Comparison of ENCODE assay signal across 8 mouse cellular contexts in genomic region chr7:135488214-135488810, GRCm38 (mm10). TPM values are rescaled to one million over a fixed set of nuclear protein-coding genes. Genes with fewer than 3 reads are reported as not detected.
DNase-seq lines count a peak whose midpoint lies in the region; ATAC-seq and TF ChIP-seq lines count a peak whose summit lies in the region.

No protein-coding gene starts in this region.

- H3K27ac ChIP-seq in cerebellum, adult 2 months (ENCODE audit: insufficient read depth, low read length), result no peak overlapping the region
- H3K27ac ChIP-seq in liver, embryonic 11.5 days (ENCODE audit: low read depth, low read length), result no peak overlapping the region
- no peak overlapping the region for H3K27ac ChIP-seq in liver, embryonic 12.5 days
- no peak overlapping the region for H3K27ac ChIP-seq in olfactory bulb, adult 2 months (ENCODE audit: insufficient read depth, low read depth, low read length)

- intact Hi-C loops in left cerebral cortex, postnatal 25 days (cut with DNase I), result loop anchor here (2.0 to 10.0 kb wide), 4 partner anchors 142 to 1816 kb away; no protein-coding TSS in a partner anchor

- ATAC-seq in cerebellum, adult (ENCODE audit: insufficient number of reproducible peaks, low FRiP score, low TSS enrichment), result no peak
- 0 out of 2 replicates have a peak, but pooled peaks have one; percentile 29 for ATAC-seq in liver, embryonic 11.5 days (replicated peaks; ENCODE audit: low FRiP score)
- ATAC-seq in liver, embryonic 12.5 days, result no peak

- H3K4me1 ChIP-seq in cerebellum, adult 2 months (ENCODE audit: control insufficient read depth, insufficient read depth, low read length), result peaks cover 14% of the 10 kb centered on the region
- H3K4me1 ChIP-seq in liver, embryonic 11.5 days (replicated peaks; ENCODE audit: control insufficient read depth, insufficient read depth, low read length), result no peaks in the 10 kb centered on the region
- no peaks in the 10 kb centered on the region for H3K4me1 ChIP-seq in liver, embryonic 12.5 days
- H3K4me1 ChIP-seq in olfactory bulb, adult 2 months (ENCODE audit: control insufficient read depth, insufficient read depth, low read length), result peaks cover 6% of the 10 kb centered on the region

- peak in 1 of 2 experiments; percentile 20 for DNase-seq in cerebellum, adult 2 months
- no peak for DNase-seq in liver, embryonic 11.5 days (ENCODE audit: low spot score)
- peak; percentile 21 for DNase-seq in c-Kit-positive CD71-positive TER-119-positive erythroid progenitor cells, embryonic 14.5 days (ENCODE audit: low spot score)
- no peak for DNase-seq in layer of hippocampus, adult 9-10 months (ENCODE audit: low spot score)
- no peak for DNase-seq in left cerebral cortex, postnatal 25 days (ENCODE audit: low spot score in 2 of 2)

- no peaks in the 10 kb centered on the region for H3K36me3 ChIP-seq in liver, embryonic 11.5 days (ENCODE audit: control insufficient read depth, insufficient read depth, low read length)
- no peaks in the 10 kb centered on the region for H3K36me3 ChIP-seq in liver, embryonic 12.5 days

- TF ChIP-seq POLR2A in cerebellum, adult 2 months (IDR thresholded peaks at IDR 0.05; ENCODE audit: borderline replicate concordance, insufficient read depth, low read length), result no peak
- TF ChIP-seq POLR2A in olfactory bulb, adult 2 months (IDR thresholded peaks at IDR 0.05; ENCODE audit: insufficient read depth, low read depth, low read length), result no peak

- TF ChIP-seq CTCF in cerebellum, adult 2 months (IDR thresholded peaks at IDR 0.05; ENCODE audit: borderline replicate concordance, insufficient read depth, low read depth, low read length), result peak; percentile 43; the same call in 1 of the 2 replicates
- TF ChIP-seq CTCF in olfactory bulb, adult 2 months (IDR thresholded peaks at IDR 0.05; ENCODE audit: insufficient read depth, low read depth, low read length), result peak; percentile 41; the same call in 1 of the 2 replicates

- H3K4me3 ChIP-seq in cerebellum, adult 2 months (replicated peaks; ENCODE audit: insufficient read depth, low read depth, low read length), result no peak overlapping the region
- H3K4me3 ChIP-seq in liver, embryonic 11.5 days (ENCODE audit: low read depth, low read length), result no peak overlapping the region
- H3K4me3 ChIP-seq in liver, embryonic 12.5 days, result no peak overlapping the region
- no peak overlapping the region for H3K4me3 ChIP-seq in olfactory bulb, adult 2 months (ENCODE audit: insufficient read depth, low read depth, low read length)

- H3K4me2 ChIP-seq in liver, embryonic 11.5 days, result no peak overlapping the region
- H3K4me2 ChIP-seq in liver, embryonic 12.5 days, result no peak overlapping the region

- H3K9ac ChIP-seq in liver, embryonic 11.5 days (ENCODE audit: low read depth, low read length), result no peak overlapping the region
- H3K9ac ChIP-seq in liver, embryonic 12.5 days, result no peak overlapping the region

- 76% methylated on average over 6 of the region's 6 CpGs for WGBS in cerebellum, adult 2 months
- 57% methylated on average over 6 of the region's 6 CpGs for WGBS in liver, embryonic 11.5 days
- 53% methylated on average over 6 of the region's 6 CpGs for WGBS in liver, embryonic 12.5 days (ENCODE audit: insufficient replicate concordance)
- WGBS in olfactory bulb, adult 2 months, result 73% methylated on average over 6 of the region's 6 CpGs

- no peaks in the 10 kb centered on the region for H3K9me3 ChIP-seq in liver, embryonic 11.5 days (ENCODE audit: control insufficient read depth, low read length)
- no peaks in the 10 kb centered on the region for H3K9me3 ChIP-seq in liver, embryonic 12.5 days (replicated peaks)

- H3K27me3 ChIP-seq in cerebellum, adult 2 months (ENCODE audit: control insufficient read depth, insufficient read depth, low read length), result no peaks in the 10 kb centered on the region
- peaks cover 3% of the 10 kb centered on the region; the same call in 1 of the 2 replicates for H3K27me3 ChIP-seq in liver, embryonic 11.5 days (replicated peaks; ENCODE audit: control insufficient read depth, insufficient read depth, low read length)
- peaks cover 33% of the 10 kb centered on the region for H3K27me3 ChIP-seq in liver, embryonic 12.5 days (replicated peaks)

RNA-seq across cellular contexts. Expression of gene Clrn3, which starts 40.1 kb away (rescaled TPM):
- not detected in 2 replicates for polyA plus RNA-seq in cerebellum, adult 2 months (2012; rRNA removed)
- polyA plus RNA-seq in liver, embryonic 11.5 days (2014; fragmentation: Nextera tagmentation; extraction: Ambion mirVana), result 0.04 TPM in 1 of 2 replicates, not detected in the other
- polyA plus RNA-seq in liver, embryonic 12.5 days (2016; fragmentation: Nextera tagmentation; extraction: Ambion mirVana), result not detected in 2 replicates
- polyA plus RNA-seq in olfactory bulb, adult 2 months (2012; ENCODE audit: insufficient read depth, insufficient read length, low replicate concordance, missing spikeins), result not detected in 2 replicates
- not detected for total RNA-seq in left cerebral cortex, postnatal 25 days (2021)

RNA-seq across cellular contexts. Expression of gene Ptpre, which starts 49.0 kb away (rescaled TPM):
- 20.8 and 21.2 TPM in 2 replicates for polyA plus RNA-seq in cerebellum, adult 2 months (2012; rRNA removed)
- polyA plus RNA-seq in liver, embryonic 11.5 days (2014; fragmentation: Nextera tagmentation; extraction: Ambion mirVana), result 5.4 and 7.0 TPM in 2 replicates
- 4.6 and 6.0 TPM in 2 replicates for polyA plus RNA-seq in liver, embryonic 12.5 days (2016; fragmentation: Nextera tagmentation; extraction: Ambion mirVana)
- polyA plus RNA-seq in olfactory bulb, adult 2 months (2012; ENCODE audit: insufficient read depth, insufficient read length, low replicate concordance, missing spikeins), result not detected in 2 replicates
- total RNA-seq in left cerebral cortex, postnatal 25 days (2021), result 10 to 100 TPM; 24.9 to 27.3 TPM
